Mouse (Mus musculus): ENCODE results near the gene Tspan9.

- TF ChIP-seq GATA1 (IDR thresholded peaks at IDR 0.05; ENCODE audit: borderline replicate concordance, low read length) (no peak), FLI1 (IDR thresholded peaks at IDR 0.05; ENCODE audit: low read length) (no peak)
These were observed 75.2 kb downstream of the Tspan9 start for GRCm38 (mm10) chr6:128068144-128068543.
